Mouse (Mus musculus) embryonic fibroblast, embryonic 13.5 days (primary cell): ENCODE measurements around the gene Rcn2. TPM values are rescaled to one million over a fixed set of nuclear protein-coding genes. Genes with fewer than 3 reads are reported as not detected.
"Not testable (repeated sequence)": the region's sequence is repeated elsewhere in the genome, so short reads cannot be mapped to it uniquely, and the experiment has no call there.

Experiments
- H3K27ac ChIP-seq: 2 replicates; pipeline ENCODE4 v1.5.1; 2012; ENCODE audit warnings: low read length, control low read depth, inconsistent platforms; ENCODE audit not compliant: insufficient read depth
- H3K4me1 ChIP-seq: 2 replicates; pipeline ENCODE4 v1.6.1; 2011; ENCODE audit warnings: low read length; ENCODE audit not compliant: control insufficient read depth, insufficient read depth
- H3K4me3 ChIP-seq: 2 replicates; pipeline ENCODE4 v1.5.1; 2011; ENCODE audit warnings: mild to moderate bottlenecking, control low read depth, low read length; ENCODE audit not compliant: insufficient read depth
- CTCF ChIP-seq: IDR thresholded peaks from 2 replicates; pipeline ENCODE4 v1.5.1; 2011; ENCODE audit warnings: mild to moderate bottlenecking, control low read depth, low read length, moderate library complexity, borderline replicate concordance; ENCODE audit not compliant: insufficient read depth
- POLR2A ChIP-seq: IDR thresholded peaks from 2 replicates; pipeline ENCODE4 v1.6.1; 2011; ENCODE audit warnings: low read depth, mild to moderate bottlenecking, control low read depth, low read length, moderate library complexity
- polyA plus RNA-seq: library from polyadenylated mRNA; stranded (reverse); fragments of >200 nt; gene quantifications from 2 replicates; pipeline ENCODE4 v1.2.4, GENCODE M21; 2011; ENCODE audit warnings: low read depth; ENCODE audit not compliant: missing spikeins, insufficient read length

The Rcn2 gene
- 142 and 173 TPM in 2 replicates for polyA plus RNA-seq

DNA sequence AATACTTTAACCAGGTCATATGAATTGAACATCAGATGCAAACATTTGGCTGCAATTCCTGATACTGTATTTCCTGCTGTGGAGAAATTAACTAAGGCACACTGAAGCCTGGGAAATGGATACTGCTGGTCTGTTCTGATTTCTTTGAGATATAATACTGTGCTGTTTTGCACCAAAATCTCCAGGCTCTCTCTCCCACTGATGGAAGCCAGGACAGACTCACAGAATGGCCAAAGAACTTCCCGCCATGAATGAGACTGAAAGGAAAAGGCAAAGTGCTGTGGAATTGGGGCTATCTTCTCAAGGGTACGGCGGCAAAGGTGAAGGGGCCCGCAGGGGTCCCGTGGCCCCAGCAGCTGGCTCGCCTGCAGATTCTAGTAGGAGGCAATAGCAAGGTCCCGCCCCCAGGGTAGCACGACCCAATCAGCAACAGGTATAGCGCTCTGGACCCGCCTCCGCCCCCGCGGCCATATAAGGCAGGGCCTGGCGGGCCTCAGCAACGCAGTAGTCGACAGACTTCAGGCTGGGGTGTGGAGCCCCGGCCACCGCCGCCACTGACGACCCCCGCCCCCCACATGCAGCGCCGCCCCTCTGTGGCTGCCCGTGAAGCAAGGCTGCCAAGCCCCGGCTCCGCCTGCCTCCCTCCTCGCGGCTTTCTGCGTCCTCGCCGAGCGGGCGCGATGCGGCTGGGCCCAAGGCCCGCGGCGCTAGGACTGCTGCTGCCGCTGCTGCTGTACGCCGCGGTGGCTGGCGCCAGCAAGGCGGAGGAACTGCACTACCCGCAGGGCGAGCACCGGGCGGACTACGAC lies at the start of gene Rcn2:
TSS of gene Rcn2 (plus strand) at position 474 of the 809 bp plus-strand sequence.
- TF ChIP-seq POLR2A (peak; percentile 88), CTCF (no peak)
- H3K4me1 ChIP-seq = 0 out of 2 replicates have a peak, but pooled peaks cover 2% of the 10 kb centered on the region
- H3K4me3 ChIP-seq = peak within 1 kb of the TSS; percentile 73

DNA sequence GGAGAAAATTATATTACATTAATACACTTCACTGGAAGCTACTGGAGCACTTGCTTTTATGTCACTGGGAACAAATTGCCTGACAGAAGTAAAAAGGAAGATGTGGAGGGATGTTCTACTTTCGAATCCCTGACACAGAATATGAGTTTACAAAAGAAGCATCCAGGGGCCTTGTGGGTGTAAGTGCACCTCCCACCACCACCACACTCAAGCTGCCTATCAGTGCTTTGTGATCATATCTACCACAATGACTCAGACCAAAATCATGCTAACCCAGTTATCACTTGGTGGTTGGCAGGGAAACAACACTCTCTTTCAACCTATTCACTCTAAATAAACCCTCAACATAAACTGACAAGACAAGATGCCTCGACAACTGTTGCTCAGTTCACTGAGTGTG lies 37.0 kb upstream of the Rcn2 start:
- H3K4me1 ChIP-seq, H3K4me3 ChIP-seq, H3K27ac ChIP-seq: not testable (repeated sequence)

More for the DNA sequence above, at the start of gene Rcn2:
- peak within 1 kb of the TSS; percentile 22 for H3K27ac ChIP-seq

GRCm38 (mm10) chr9:56010450-56010849 lies 31.2 kb upstream of the Rcn2 start, which contains the start of gene 4930563M21Rik:
4930563M21Rik (minus strand) TSS chr9:56010550.
- Histone ChIP-seq H3K27ac (no peak within 1 kb of the TSS), H3K4me3 (no peak within 1 kb of the TSS), H3K4me1 (no peaks in the 10 kb centered on the region)
- no peak for TF ChIP-seq POLR2A
- TF ChIP-seq CTCF = no peak

DNA sequence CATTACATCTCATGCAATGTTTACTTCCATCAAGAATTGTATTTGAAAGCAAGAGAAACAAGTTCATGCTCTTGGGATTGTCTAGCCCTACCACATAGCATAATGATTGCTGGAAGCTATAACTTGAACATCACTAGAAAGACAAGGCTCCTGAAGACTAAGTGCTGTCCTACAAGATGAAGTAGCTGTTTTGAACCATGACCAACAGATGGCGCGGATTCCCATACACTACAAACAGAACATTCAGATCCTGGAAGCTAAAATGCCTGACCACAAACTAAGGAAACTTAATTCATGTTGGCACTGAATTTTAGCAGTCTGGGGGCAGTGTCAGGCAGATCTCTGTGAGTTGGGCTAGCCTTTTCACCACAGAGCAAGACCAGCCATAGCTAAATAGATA lies 16.9 kb upstream of the Rcn2 start:
- Histone ChIP-seq H3K4me1 (no peaks in the 10 kb centered on the region), H3K4me3 (no peak overlapping the region), H3K27ac (no peak overlapping the region)
- TF ChIP-seq CTCF = no peak
- TF ChIP-seq POLR2A = no peak

DNA sequence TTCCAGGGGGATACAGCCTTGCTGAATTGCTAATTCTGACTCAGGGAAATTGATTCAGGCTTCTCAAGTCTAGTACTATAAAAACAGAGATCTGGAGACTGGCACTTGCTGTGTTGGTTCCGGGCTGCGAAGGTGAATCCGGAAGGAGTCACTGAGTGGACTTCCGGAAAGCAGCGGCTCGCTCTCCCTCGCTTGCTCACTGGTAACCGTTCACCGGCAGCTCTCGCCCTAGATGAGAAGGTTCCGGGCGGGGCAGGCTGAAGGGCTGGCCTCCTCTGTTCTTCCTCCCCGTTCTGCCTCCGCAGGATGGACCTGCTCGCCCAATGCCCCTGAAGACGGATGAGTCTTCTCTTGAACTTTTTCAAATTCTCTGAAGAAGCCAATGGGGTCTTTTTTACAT lies 14.4 kb upstream of the Rcn2 start:
- Histone ChIP-seq H3K4me1 (no peaks in the 10 kb centered on the region), H3K4me3 (no peak overlapping the region), H3K27ac (no peak overlapping the region)
- TF ChIP-seq CTCF (no peak), POLR2A (no peak)

GRCm38 (mm10) chr9:56032219-56032618 lies 9.4 kb upstream of the Rcn2 start:
- Histone ChIP-seq H3K4me1 (no peaks in the 10 kb centered on the region), H3K4me3 (no peak overlapping the region), H3K27ac (no peak overlapping the region)
- TF ChIP-seq CTCF (no peak), POLR2A (no peak)

DNA sequence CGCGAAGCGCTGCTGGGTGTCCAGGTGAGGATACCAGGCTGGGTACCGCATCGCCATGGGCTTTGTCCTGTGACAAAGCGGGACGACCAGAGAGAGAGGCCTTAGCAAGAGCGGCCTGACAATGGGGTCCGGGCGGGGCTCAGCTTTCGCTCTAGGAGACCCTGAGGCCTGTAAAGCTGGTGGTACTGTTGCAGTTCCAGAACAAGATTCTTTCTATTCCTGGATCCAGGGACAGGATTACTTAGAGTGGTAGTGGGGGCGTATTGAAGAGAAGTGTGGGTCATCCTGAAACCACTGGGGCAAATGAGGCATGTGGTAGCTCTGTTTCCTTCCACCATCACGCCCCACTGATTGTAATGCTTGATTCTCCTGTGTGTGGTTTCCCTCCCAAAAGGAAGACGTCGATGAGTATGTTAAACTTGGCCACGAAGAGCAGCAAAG lies 556 bp downstream of the Rcn2 start:
- Histone ChIP-seq H3K27ac (peak overlapping the region; percentile 22), H3K4me1 (0 out of 2 replicates have a peak, but pooled peaks cover 2% of the 10 kb centered on the region), H3K4me3 (peak overlapping the region; percentile 73)
- TF ChIP-seq CTCF = no peak
- no peak; the same call in 1 of the 2 replicates for TF ChIP-seq POLR2A

DNA sequence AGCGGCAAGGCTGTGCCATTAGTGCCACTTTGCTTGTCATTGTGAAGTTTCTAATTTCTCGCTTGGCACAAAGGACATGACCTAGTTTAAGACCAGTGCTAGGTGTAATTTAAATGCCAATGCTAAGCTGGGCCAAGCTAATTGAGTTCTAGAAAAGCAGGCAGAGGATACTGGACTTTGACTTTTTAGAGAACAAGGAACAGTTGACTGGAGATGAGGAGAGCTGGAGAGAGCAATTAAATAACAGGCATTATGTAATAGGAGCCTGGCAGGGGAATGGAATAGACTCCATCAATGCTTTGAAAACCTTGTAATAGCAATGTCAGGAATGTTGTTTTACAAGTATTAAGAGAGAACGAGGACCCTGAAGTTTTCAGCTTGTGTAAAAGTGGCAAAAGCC lies 12.2 kb downstream of the Rcn2 start:
- TF ChIP-seq CTCF = no peak
- no peak for TF ChIP-seq POLR2A
- peaks cover 4% of the 10 kb centered on the region for H3K4me1 ChIP-seq
- H3K4me3 ChIP-seq = no peak overlapping the region
- H3K27ac ChIP-seq = no peak overlapping the region

DNA sequence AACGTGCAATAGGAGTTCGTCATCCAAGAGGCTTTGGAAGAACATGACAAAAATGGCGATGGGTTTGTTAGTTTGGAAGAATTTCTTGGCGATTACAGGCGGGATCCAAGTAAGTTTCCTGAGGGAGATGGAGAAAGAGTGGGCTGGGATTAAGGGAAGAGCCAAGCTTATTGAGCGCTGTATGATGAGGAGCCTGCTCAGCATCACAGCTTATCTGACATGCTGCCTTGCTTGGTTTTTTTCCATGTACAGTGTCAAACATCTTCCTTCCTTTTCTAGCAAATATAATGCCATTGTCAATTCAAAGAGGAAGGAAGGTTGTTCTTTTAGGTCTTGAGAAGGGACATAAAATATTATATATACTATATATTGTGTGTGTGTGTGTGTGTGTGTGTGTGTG lies 14.5 kb downstream of the Rcn2 start:
- Histone ChIP-seq H3K4me3 (no peak overlapping the region), H3K4me1 (peaks cover 4% of the 10 kb centered on the region), H3K27ac (no peak overlapping the region)
- TF ChIP-seq CTCF (no peak), POLR2A (no peak)

- H3K4me3 ChIP-seq = no peak overlapping the region
- no peak overlapping the region for H3K27ac ChIP-seq
- no peaks in the 10 kb centered on the region for H3K4me1 ChIP-seq
- no peak for TF ChIP-seq POLR2A
Measured at GRCm38 (mm10) chr9:56062336-56062735, 20.7 kb downstream of the Rcn2 start.

- TF ChIP-seq POLR2A = no peak
- TF ChIP-seq CTCF = no peak
- Histone ChIP-seq H3K4me3 (no peak overlapping the region), H3K4me1 (no peaks in the 10 kb centered on the region), H3K27ac (no peak overlapping the region)
Measured at GRCm38 (mm10) chr9:56065011-56065410, 23.4 kb downstream of the Rcn2 start.
